Mouse (Mus musculus) frontal cortex, adult 2 months (tissue): ENCODE measurements around the gene Cnppd1. TPM values are rescaled to one million over a fixed set of nuclear protein-coding genes. Genes with fewer than 3 reads are reported as not detected.

Experiments used
- DNase-seq, 2 experiments: peaks; one replicate each; pipeline ENCODE4 v3.0.0; 2022; ENCODE audit warnings: low spot score in 1 of 2; ENCODE audit errors: extremely low spot score in 1 of 2
- polyA plus RNA-seq: library from polyadenylated mRNA; depleted of rRNA; stranded (reverse); fragments of >200 nt; gene quantifications from 2 replicates; pipeline ENCODE4 v1.2.3, GENCODE M21; 2012; rRNA removed

Cnppd1 gene
- polyA plus RNA-seq, result 31.9 and 35.3 TPM in 2 replicates

DNA sequence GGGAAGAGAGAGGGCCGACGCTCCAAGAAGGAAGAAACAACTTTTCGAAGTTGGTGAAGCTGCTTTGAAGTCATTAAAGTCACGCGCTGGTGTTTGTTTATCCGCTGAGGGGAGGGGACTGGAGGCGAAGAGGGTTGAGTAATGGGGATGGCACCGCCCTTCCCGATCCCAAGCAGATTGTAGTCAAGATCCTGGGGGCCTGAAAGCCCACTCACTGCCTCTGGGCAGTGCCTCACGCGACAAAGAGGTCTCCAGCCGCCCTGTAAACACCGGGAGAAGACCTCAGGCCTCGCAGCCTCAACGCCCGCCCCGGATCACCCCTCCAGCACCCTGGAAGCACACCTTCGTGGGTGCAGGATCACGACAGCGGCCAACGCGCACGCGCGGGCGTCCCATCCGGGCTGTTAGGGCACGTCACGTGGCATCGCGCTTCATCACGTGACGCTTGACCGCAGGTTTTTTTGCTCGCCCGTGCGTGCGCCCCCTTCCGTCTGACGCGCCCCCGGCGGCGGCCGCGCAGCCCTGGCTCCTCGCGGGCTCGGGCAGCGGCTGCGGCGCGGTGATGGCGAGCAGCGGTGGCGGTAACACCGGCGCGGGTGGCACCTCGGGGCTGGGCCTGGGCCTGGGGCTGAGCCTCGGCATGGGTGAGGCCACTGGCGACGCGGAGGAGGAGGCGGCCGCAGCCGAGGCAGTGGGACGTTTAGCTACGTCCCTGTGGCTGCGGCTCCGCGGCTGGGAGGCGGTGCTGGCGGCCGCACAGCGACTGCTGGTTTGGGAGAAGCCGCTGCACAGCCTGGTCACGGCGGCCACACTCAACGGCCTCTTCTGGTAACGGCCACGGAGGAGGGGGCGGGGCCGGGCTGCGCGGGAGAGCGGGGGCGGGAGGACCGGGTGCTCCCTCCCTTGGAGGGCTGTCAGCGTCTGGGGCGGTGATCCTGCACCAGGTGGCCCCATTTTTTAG is at the start of gene Cnppd1, which contains the start of gene Retreg2:
Cnppd1 (minus strand) TSS at position 411 of the 961 bp plus-strand sequence.
Retreg2 (plus strand) TSS at position 478 of the 961 bp plus-strand sequence.
- DNase-seq, result peak; percentile 89 to 97

DNA sequence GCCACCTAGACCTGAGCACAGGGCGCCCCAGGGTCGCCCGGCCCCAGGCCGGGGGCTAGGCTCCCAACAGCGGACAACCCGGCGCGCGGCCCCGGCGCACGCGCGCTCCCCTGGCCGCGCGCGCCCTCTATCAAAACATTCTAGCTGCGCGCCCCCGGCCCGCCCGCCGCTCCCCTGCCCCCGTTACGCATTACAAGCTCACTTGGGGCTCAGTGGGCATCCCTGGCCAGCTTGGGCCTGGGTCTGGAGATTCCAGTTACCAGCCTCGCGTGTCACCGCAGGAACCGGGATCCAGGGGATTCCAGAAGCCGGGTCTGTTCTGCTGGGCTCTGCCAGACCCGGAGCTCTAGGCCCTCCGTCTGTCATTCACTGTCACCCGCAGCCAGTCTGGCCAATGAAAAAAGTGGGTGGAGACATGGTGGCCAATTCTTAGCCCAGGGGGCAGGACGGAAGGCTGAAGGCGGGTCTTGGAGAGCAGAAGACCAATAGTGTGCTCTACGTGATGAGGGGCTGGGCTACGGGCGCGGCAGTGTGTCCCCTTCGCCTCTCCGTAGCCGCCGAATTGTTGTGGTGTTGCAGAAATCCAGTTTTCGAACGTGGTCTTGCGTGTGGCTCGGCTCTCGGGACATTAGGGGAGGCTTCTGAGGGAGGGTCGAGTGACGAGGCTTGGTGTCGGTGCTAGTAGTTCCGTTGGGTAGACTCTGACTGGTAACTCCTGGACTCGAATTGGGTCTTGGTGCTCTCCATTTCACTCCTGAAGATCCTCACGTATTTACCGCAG is 49.3 kb upstream of the Cnppd1 start, which contains the start of the genes Ankzf1 and Atg9a:
Ankzf1 (plus strand) TSS at position 530 of the 781 bp plus-strand sequence.
Atg9a (minus strand) TSS at position 575 of the 781 bp plus-strand sequence.
- DNase-seq, result peak; percentile 97 to 98

DNA sequence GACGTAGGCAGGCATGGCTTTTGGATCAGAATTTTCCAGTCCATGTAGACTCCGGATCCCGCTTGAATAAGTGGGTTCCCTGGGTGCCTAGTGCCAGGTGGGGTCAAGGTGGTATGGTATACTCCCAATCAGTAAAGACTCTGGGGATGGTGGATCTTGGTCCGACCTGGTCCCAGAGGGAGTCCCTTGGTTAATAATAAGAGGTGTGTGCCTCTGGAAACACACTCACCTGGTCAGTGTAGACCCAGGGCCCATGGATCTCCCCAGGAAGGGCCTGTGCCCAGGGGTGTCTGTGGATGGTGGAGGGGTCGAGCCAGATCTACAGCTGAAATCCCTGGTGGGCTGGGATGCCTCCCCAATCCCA is 48.7 kb upstream of the Cnppd1 start:
- no peak for DNase-seq

DNA sequence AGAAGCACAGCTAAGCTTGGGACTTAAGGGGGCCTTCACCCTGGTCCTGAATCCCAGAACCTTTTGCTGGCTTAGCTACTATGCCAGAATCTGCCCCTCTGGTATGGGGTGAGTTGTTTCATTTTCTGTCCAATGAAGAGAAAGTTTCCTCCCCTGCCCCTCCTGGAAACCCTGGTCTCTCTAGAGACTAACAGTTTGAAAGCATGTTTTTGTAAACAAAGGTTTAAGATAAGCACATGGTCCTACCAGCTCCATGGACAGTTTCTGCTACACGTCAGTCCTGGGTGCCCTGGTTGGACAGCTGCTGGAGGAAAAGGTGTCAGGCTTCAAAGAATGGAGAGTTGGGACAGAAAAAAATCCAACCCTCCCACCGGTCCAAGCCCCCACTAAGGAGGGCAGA is 48.1 kb upstream of the Cnppd1 start:
- no peak for DNase-seq

DNA sequence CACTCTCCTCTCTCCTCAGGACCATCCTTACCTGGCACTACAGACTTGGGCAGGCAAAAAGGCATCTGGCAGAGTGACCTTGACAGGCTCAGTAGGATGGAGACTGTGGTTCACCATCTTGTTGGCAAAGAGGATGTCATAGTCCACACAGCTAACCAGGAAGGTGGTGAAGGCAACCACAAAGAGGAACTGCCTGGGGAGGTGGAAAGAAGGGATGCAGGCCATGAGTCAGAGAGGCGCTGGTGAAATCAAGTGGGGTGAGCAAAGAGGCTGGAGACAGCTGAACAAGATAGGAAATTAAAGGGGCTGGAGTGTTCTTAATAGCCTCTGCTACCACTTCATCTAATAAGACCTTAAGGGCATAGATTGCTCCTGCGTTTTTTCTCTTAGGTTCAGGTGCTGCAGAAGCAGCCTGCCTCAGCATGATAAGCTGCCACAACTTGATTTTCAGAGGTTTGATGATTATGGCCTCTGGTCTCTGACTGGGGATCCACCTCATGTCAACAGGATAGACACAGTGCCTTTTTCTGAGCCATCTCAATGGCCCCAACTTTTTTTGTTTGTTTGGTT is 45.5 kb upstream of the Cnppd1 start:
- no peak for DNase-seq

DNA sequence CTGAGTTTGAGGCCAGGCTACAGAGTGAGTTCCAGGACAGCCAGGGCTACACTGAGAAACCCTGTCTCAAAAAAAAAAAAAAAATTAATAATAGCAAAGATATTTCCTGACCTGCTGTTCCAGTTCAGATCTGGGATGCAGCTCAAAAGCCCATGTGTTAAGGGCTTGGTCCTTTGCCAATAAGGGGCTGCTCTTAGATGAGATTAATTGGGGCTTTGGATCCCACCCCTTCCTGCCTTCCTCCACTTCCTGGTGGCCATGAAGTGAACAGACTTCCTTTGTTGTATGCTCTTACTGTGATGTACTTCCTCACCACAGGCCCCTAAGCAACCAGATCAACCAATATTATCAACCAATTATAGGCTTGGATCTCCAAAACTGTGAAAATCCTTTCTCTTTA is 44.6 kb upstream of the Cnppd1 start:
- DNase-seq, result no peak

DNA sequence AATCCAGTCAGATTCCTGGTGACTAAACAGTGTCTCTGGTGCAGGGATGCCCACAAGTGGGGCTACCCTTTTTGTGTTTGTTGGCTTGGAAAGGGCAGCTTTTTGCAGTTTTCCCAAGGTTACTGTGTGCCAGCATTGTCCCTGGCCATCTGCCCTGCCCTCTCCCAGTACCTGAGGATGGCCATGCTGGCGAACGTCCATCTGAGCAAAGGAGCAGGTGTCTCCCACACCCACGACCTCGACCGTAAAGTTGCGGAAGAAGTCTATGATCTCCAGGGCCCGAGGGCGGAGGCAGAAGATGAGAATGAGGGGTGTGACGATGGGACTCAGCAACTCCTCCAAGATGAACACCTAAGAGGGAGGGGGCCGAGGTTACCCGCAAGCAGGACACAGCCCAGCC is 43.0 kb upstream of the Cnppd1 start:
- DNase-seq, result no peak

DNA sequence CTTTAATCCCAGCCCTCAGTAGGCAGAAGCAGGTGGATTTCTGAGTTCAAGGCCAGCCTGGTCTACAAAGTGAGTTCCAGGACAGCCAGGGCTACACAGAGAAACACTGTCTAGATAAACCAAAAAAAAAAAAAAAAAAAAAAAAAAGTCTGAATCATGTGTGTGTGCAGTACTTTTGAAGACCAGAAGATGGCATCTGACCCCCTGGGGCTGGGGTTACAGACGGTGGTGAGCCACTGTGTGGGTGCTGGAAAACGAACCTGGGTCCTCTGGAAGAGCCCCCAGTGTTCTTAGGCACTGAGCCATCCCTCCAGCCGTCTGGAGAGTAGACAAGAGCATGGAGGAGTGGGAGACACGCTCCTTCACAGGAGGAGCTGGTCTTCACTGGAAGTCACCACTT is 39.6 kb upstream of the Cnppd1 start:
- DNase-seq, result no peak

DNA sequence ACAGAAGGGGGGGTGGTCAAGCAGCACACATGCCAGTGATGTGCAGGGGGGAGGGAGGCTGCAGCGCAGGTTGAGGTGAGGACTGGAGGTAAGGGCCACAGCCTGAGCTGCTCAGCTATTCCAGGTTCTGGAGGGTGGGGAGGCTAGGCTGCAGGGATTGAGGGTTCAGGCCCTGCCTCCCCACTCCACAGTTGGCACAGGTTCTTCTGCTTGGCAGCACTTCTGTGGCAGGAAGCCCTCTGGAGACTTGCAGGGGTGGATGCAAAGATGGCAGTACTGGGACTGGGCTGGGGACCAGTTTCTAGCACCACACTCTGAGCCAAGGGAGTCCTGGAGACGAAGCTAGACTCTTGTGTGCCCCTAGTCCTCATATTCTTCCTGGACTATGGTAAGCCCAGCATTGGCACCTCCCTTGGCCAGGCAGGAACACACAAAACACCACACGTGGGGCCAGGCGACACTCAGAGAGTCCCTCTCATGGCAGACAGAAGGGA is 38.9 kb upstream of the Cnppd1 start:
- DNase-seq, result no peak

DNA sequence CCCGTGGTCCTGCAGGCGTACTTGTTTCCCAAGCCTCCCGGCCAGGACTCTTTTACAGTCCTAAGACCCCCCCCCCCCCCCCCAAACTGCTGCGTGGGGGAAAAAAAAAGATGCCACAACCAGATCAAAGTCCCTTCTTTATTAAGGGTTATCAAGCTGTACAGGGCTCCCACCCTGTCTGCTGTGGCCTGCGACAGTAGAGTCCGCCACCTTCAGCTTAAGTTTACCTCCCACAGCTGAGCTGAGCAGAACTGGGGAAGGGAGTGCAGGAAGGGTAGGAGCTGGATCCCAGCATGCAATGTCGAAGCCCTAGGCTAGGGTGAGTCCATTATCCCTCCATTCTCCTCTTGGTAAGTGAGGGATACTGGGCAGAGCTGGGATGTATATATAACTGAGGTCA is 38.2 kb upstream of the Cnppd1 start:
- DNase-seq, result no peak

DNA sequence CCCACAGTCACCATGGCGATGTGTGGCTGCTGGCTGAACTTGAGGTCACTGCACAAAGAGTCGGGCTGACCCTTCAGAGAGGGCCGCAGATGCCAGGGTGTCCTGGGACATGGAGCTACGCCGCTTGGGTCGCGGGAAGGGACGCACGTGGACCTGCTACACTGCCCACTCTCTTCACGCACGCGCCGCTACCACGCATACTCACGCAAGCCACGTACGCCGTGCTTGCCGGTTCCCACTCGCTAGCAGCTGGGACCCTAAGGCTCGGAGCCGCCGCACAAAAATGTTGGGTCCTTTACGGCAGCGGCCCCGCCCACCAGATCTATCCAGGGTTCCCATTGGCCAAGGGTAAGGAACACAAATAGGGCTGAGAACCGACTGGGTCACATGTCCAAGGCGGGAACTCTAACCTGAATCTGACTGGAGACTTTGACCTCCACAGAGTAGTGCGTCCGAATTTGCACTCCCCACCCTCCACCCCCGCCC is 37.6 kb upstream of the Cnppd1 start, which contains the start of gene Abcb6:
Abcb6 (minus strand) TSS at position 288 of the 486 bp plus-strand sequence.
- peak; percentile 94 to 95 for DNase-seq

DNA sequence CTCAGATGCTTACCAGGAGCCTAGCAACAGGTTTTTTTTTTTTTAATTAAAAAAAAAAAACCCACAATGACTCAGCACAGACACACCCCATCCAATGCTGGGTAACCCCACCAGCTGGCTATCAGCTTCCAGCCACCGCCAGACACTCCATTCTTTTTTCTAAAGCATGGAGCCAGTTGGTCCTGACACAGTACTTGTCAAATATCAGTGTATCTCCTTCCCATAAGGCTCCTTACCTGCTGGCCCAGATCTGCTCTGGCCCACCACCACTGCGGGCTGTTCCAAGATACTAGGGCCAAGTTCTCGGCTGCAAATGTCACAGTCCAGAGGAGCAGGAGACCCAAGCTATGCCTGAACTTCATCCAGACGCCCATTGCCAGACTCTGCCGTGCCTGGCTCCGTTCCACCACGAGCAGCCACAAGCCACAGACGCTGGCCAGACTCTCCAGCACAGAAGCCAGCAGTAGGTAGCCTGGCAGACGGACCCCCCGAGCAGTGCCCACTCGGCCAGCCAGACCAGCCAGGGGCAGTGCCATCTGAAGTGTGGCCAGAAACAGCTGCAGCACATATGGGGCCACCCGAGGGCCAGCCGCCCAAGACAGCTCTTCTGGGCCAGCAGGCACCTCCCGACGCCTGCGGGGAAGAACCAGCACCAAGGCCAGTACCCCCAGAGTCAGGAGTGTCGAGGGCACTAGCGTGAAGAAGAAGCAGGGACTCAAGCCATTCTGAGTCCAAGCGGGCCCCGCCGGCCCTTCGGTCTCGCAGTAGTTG is 37.0 kb upstream of the Cnppd1 start:
- peak in 1 of 2 experiments; percentile 20 for DNase-seq

DNA sequence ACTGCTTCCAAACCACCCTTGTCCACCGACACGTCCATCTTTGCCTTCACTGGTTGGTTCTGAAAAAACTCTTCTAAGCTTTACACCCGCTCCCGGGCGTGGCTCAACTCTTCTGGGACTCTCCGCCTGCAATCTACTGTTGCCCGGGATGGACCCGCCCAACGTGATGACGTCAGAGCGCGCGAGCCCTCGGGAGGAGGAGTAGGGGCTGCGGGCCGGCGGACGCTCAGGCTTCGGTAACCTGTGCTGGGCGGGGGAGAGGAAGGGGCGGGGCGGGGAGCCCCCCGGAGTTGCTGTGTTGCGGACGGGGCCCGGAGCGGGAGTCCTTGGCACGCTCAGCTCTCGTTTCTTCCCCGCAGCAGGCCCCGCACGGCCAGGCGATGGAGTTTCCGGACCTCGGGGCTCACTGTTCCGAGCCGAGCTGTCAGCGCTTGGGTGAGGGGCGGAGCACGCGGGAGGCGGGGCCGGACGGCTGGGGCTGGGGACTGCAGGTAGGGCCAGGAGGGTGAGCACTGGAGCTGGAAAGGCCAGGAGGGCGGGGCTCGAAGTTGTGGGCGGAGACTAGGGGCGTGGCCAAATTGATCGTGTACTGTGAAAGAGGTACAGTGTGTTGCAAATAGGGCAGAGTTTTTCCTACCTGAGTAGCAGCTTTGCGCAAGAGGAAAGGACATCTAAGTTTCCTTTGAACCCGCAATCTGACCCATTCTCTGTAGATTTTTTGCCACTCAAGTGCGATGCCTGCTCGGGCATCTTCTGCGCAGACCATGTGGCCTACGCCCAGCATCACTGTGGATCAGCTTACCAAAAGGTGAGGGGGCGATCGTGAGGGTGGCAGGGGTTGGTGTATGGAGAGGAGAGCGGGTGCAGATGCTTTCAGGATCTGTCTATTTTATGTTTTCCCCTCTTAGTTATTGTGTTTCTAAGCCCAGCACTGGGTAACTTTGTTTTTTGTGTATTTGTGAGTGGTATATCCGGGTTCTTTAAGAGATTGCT is 26.3 kb upstream of the Cnppd1 start, which contains the start of gene Zfand2b:
Zfand2b (plus strand) TSS at position 175 of the 993 bp plus-strand sequence.
- DNase-seq, result peak; percentile 87 to 96

DNA sequence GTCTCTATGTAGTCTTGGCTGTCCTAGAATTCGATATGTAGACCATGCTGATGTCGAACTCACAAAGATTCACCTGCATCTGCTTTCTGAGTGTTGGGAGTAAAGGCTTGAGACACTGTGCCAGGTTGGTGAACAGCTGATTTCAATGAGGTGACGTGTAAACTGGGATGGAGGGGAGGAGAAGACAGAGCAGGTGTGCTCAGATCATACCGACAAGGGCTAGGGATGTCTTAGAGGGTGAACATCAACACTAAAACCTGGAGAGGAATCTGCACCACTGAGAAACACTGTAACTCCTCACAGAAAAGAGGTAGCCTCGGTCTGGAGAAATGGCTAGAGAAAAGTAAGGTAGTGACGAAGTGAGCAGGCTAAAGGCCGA is 25.6 kb upstream of the Cnppd1 start:
- no peak for DNase-seq

DNA sequence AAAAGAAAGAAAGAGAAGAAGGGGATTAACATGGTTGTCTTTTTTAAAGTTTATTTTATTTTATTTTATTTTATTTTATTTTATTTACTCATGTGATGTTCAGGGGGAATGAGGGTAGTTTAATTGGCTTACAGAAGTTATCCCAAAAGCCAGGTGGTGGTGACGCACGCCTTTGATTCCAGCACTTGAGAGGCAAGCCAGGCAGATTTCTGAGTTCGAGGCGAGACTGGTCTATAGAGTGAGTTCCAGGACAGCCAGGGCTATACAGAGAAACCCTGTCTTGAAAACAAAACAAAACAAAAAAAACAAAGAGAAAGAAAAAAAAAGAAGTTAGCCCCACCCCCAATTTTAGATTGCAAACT is 17.7 kb upstream of the Cnppd1 start:
- DNase-seq, result no peak

DNA sequence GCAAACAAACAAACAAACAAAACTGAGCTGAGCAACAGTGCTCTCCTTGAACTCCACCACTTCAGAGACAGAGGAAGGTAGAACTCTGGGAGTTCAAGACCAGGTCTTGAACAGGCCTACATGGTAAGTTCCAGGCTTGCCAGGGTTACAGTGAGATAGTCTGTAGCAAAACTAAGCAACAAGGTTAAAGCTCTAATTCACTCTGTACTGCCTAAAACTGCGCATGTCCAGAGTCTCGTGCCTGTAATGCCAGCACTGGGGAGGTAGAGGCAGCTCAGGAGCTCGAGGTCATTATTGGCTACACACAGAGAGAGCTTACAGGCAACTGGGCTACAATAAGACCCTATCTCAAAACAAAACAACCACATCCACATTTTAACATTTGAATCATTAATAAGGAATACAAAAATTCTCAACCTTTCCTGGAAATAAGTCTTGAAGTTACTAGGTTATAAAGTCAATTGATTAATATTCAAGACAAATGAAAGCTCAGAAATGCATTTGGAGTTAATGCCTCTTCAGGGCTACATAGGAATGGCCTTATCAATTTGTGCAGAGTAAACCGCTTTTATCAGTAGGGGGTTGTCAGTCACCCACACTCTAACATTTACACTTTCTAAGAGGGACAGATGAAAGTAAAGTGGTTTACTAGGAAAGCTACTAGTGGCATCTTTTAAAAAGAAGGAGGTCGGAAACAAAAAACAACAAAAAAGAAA is 17.2 kb upstream of the Cnppd1 start:
- no peak for DNase-seq

DNA sequence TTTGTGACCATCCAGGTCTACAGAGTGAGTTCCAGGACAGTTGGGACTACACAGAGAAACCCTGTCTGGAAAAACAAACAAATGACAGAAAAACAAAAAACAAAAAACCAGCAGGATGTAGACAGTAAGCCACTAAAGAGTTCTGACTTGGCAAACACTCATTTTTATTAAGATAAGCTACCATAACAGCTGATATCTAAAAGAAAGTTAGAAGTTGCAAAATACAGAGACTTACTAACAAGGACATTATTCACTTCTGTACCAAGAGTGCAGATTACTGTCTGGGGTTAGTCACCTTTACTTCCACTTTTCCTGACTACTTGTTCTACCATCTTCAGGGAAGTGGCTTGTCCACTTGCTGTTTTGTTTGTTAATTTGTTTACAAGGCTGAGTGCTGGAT is 16.5 kb upstream of the Cnppd1 start:
- no peak for DNase-seq

DNA sequence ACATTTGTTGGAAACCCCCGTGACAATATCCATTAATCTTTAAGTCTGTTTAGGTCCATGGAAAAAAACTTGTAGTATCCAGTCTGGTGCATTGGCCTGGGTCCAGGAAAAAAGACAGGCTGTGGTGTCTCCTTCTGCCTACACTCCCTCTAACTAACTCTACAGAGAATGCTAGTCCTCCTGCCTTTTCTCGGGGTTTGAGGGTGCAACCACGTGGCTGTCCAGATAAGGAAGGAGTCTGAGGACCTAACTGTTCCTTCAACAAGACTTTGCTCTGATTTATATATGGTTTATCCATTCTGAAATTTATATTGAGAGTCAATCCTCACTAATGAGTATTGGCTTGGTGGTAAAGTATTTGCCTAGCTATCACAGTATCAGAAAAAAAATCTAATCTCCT is 13.3 kb upstream of the Cnppd1 start:
- DNase-seq, result no peak
